Mouse (Mus musculus) embryo, embryonic 10 days (tissue): ENCODE data around the gene Fam217b.

Experiments
- DNase-seq: peaks from one replicate; pipeline ENCODE4 v3.0.0-alpha.2; 2015; ENCODE audit warnings: low spot score

Fam217b gene

GRCm38 (mm10) chr2:178414261-178415149 is at the start of gene Fam217b, which contains the start of gene Ppp1r3d:
Gene Fam217b, plus strand, starts transcription at chr2:178414524.
Gene Ppp1r3d, minus strand, starts transcription at chr2:178414472.
- DNase-seq = peak; percentile 57

- no peak for DNase-seq
Observed at GRCm38 (mm10) chr2:178407053-178407815, 7.1 kb upstream of the Fam217b start, which contains the start of gene Sycp2. Gene Sycp2, minus strand, starts transcription at chr2:178407685.

- DNase-seq = no peak
Observed at GRCm38 (mm10) chr2:178409024-178409423, 5.3 kb upstream of the Fam217b start.

GRCm38 (mm10) chr2:178410286-178410685 is 4.0 kb upstream of the Fam217b start:
- no peak for DNase-seq

- no peak for DNase-seq
Observed at GRCm38 (mm10) chr2:178412598-178412997, 1.7 kb upstream of the Fam217b start.

- no peak for DNase-seq
Observed at GRCm38 (mm10) chr2:178413081-178413480, 1.2 kb upstream of the Fam217b start.

- DNase-seq = no peak
Observed at GRCm38 (mm10) chr2:178413481-178414260, 653 bp upstream of the Fam217b start.

- no peak for DNase-seq
Observed at GRCm38 (mm10) chr2:178415150-178415448, 775 bp downstream of the Fam217b start.

GRCm38 (mm10) chr2:178416427-178416826 is 2.1 kb downstream of the Fam217b start:
- DNase-seq = no peak

- DNase-seq = no peak
Observed at GRCm38 (mm10) chr2:178416970-178417369, 2.6 kb downstream of the Fam217b start.

- DNase-seq = no peak
Observed at GRCm38 (mm10) chr2:178420576-178420975, 6.3 kb downstream of the Fam217b start.

GRCm38 (mm10) chr2:178421603-178422002 is 7.3 kb downstream of the Fam217b start:
- no peak for DNase-seq

GRCm38 (mm10) chr2:178422186-178422585 is 7.9 kb downstream of the Fam217b start:
- peak; percentile 25 for DNase-seq

- no peak for DNase-seq
Observed at GRCm38 (mm10) chr2:178423223-178423622, 8.9 kb downstream of the Fam217b start.

GRCm38 (mm10) chr2:178426229-178426628 is 11.9 kb downstream of the Fam217b start:
- DNase-seq = peak; percentile 61

GRCm38 (mm10) chr2:178427181-178427580 is 12.9 kb downstream of the Fam217b start:
- no peak for DNase-seq

GRCm38 (mm10) chr2:178428183-178428582 is 13.9 kb downstream of the Fam217b start:
- DNase-seq = no peak

- DNase-seq = no peak
Observed at GRCm38 (mm10) chr2:178428676-178429075, 14.4 kb downstream of the Fam217b start.

GRCm38 (mm10) chr2:178429426-178429825 is 15.1 kb downstream of the Fam217b start:
- DNase-seq = no peak

- no peak for DNase-seq
Observed at GRCm38 (mm10) chr2:178430231-178430630, 15.9 kb downstream of the Fam217b start, which contains the start of gene Cdh26. Gene Cdh26, plus strand, starts transcription at chr2:178430531.

- no peak for DNase-seq
Observed at GRCm38 (mm10) chr2:178433495-178433894, 19.2 kb downstream of the Fam217b start.

- no peak for DNase-seq
Observed at GRCm38 (mm10) chr2:178433903-178434302, 19.6 kb downstream of the Fam217b start.
